Mouse (Mus musculus): ENCODE measurements at regions not wholly inside any gene's neighbourhood (a gene's known extent, or its start where the extent isn't known, plus 50 kb on each side); places are given as distances from the start of the nearest gene placed in this dataset.

GRCm38 (mm10) chr2:79065321-79065720, 189.9 kb upstream of the Itga4 start:
- Histone ChIP-seq H3K4me3 (ENCODE audit: insufficient read depth, low read length) (no peak overlapping the region), H3K27ac (ENCODE audit: insufficient read depth, low read length) (no peak overlapping the region), H3K4me1 (ENCODE audit: control insufficient read depth, insufficient read depth, low read length) (no peaks in the 10 kb centered on the region)
- TF ChIP-seq CTCF (IDR thresholded peaks at IDR 0.05; ENCODE audit: borderline replicate concordance, insufficient read depth, low read length) (no peak), POLR2A (IDR thresholded peaks at IDR 0.05; ENCODE audit: low read depth, low read length) (no peak)

GRCm38 (mm10) chr2:79076115-79076514, 179.1 kb upstream of the Itga4 start:
- Histone ChIP-seq H3K4me1 (ENCODE audit: control insufficient read depth, insufficient read depth, low read length) (no peaks in the 10 kb centered on the region), H3K27ac (ENCODE audit: insufficient read depth, low read length) (no peak overlapping the region), H3K4me3 (ENCODE audit: insufficient read depth, low read length) (no peak overlapping the region)
- TF ChIP-seq CTCF (IDR thresholded peaks at IDR 0.05; ENCODE audit: borderline replicate concordance, insufficient read depth, low read length) (no peak), POLR2A (IDR thresholded peaks at IDR 0.05; ENCODE audit: low read depth, low read length) (no peak)

GRCm38 (mm10) chr2:79078836-79079394, 176.3 kb upstream of the Itga4 start:
- no peak overlapping the region for H3K27ac ChIP-seq (ENCODE audit: insufficient read depth, low read length)

GRCm38 (mm10) chr2:79081769-79082168, 173.5 kb upstream of the Itga4 start:
- no peak overlapping the region for H3K4me3 ChIP-seq (ENCODE audit: insufficient read depth, low read length)
- no peak overlapping the region for H3K27ac ChIP-seq (ENCODE audit: insufficient read depth, low read length)
- TF ChIP-seq POLR2A (IDR thresholded peaks at IDR 0.05; ENCODE audit: low read depth, low read length) (no peak), CTCF (IDR thresholded peaks at IDR 0.05; ENCODE audit: borderline replicate concordance, insufficient read depth, low read length) (no peak)
- 0 out of 2 replicates have a peak, but pooled peaks cover 3% of the 10 kb centered on the region for H3K4me1 ChIP-seq (ENCODE audit: control insufficient read depth, insufficient read depth, low read length)

More at GRCm38 (mm10) chr2:79078836-79079394, 176.3 kb upstream of the Itga4 start:
- Histone ChIP-seq H3K4me1 (ENCODE audit: control insufficient read depth, insufficient read depth, low read length) (0 out of 2 replicates have a peak, but pooled peaks cover 3% of the 10 kb centered on the region), H3K4me3 (ENCODE audit: insufficient read depth, low read length) (no peak overlapping the region)
- TF ChIP-seq CTCF (IDR thresholded peaks at IDR 0.05; ENCODE audit: borderline replicate concordance, insufficient read depth, low read length) (no peak), POLR2A (IDR thresholded peaks at IDR 0.05; ENCODE audit: low read depth, low read length) (no peak)

GRCm38 (mm10) chr2:79086280-79086679, 168.9 kb upstream of the Itga4 start:
- Histone ChIP-seq H3K27ac (ENCODE audit: insufficient read depth, low read length) (no peak overlapping the region), H3K4me3 (ENCODE audit: insufficient read depth, low read length) (no peak overlapping the region), H3K4me1 (ENCODE audit: control insufficient read depth, insufficient read depth, low read length) (0 out of 2 replicates have a peak, but pooled peaks cover 3% of the 10 kb centered on the region)
- TF ChIP-seq POLR2A (IDR thresholded peaks at IDR 0.05; ENCODE audit: low read depth, low read length) (no peak), CTCF (IDR thresholded peaks at IDR 0.05; ENCODE audit: borderline replicate concordance, insufficient read depth, low read length) (no peak)

- H3K27ac ChIP-seq (ENCODE audit: insufficient read depth, low read length), result peak overlapping the region; percentile 83
- H3K4me1 ChIP-seq (ENCODE audit: control insufficient read depth, insufficient read depth, low read length), result no peaks in the 10 kb centered on the region
- H3K4me3 ChIP-seq (ENCODE audit: insufficient read depth, low read length), result peak overlapping the region; percentile 32
- TF ChIP-seq CTCF (IDR thresholded peaks at IDR 0.05; ENCODE audit: borderline replicate concordance, insufficient read depth, low read length) (no peak), POLR2A (IDR thresholded peaks at IDR 0.05; ENCODE audit: low read depth, low read length) (no peak)
These were observed 168.2 kb upstream of the Itga4 start for GRCm38 (mm10) chr2:79086857-79087578.

- H3K27ac ChIP-seq (ENCODE audit: insufficient read depth, low read length), result peak overlapping the region; percentile 83
- TF ChIP-seq CTCF (IDR thresholded peaks at IDR 0.05; ENCODE audit: borderline replicate concordance, insufficient read depth, low read length) (no peak), POLR2A (IDR thresholded peaks at IDR 0.05; ENCODE audit: low read depth, low read length) (no peak)
- peak overlapping the region; percentile 32 for H3K4me3 ChIP-seq (ENCODE audit: insufficient read depth, low read length)
- no peaks in the 10 kb centered on the region for H3K4me1 ChIP-seq (ENCODE audit: control insufficient read depth, insufficient read depth, low read length)
These were observed 167.5 kb upstream of the Itga4 start for GRCm38 (mm10) chr2:79087600-79088205.

GRCm38 (mm10) chr2:79090273-79090672, 165.0 kb upstream of the Itga4 start:
- Histone ChIP-seq H3K27ac (ENCODE audit: insufficient read depth, low read length) (no peak overlapping the region), H3K4me1 (ENCODE audit: control insufficient read depth, insufficient read depth, low read length) (no peaks in the 10 kb centered on the region), H3K4me3 (ENCODE audit: insufficient read depth, low read length) (no peak overlapping the region)
- no peak for TF ChIP-seq CTCF (IDR thresholded peaks at IDR 0.05; ENCODE audit: borderline replicate concordance, insufficient read depth, low read length)
- TF ChIP-seq POLR2A (IDR thresholded peaks at IDR 0.05; ENCODE audit: low read depth, low read length), result no peak

- H3K27ac ChIP-seq (ENCODE audit: insufficient read depth, low read length), result 0 out of 2 replicates have a peak overlapping the region, but pooled peaks have one; percentile 36
These were observed 160.9 kb upstream of the Itga4 start for GRCm38 (mm10) chr2:79094298-79094697.

More at GRCm38 (mm10) chr2:79094298-79094697, 160.9 kb upstream of the Itga4 start:
- Histone ChIP-seq H3K4me1 (ENCODE audit: control insufficient read depth, insufficient read depth, low read length) (no peaks in the 10 kb centered on the region), H3K4me3 (ENCODE audit: insufficient read depth, low read length) (no peak overlapping the region)
- TF ChIP-seq POLR2A (IDR thresholded peaks at IDR 0.05; ENCODE audit: low read depth, low read length) (no peak), CTCF (IDR thresholded peaks at IDR 0.05; ENCODE audit: borderline replicate concordance, insufficient read depth, low read length) (no peak)

Data from embryonic fibroblast, embryonic 13.5 days (primary cell).